Mouse (Mus musculus) stomach, postnatal 0 days (tissue): Measurements from ENCODE around the gene Rfk. TPM values are rescaled to one million over a fixed set of nuclear protein-coding genes. Genes with fewer than 3 reads are reported as not detected.

Experiments
- ATAC-seq: fragments of 200-750 bp; cut with Nextera tagmentation; 2 replicates; pipeline ENCODE4 v1.8.0; 2017; ENCODE audit not compliant: low FRiP score, low TSS enrichment
- DNase-seq: peaks from one replicate; pipeline ENCODE4 v3.0.0-alpha.2; 2016; ENCODE audit warnings: low spot score
- H3K27ac ChIP-seq: fragments of 300-500 bp; sonication (generic); replicated peaks from 2 replicates; pipeline ENCODE4 v1.5.1; 2014; ENCODE audit warnings: mild to moderate bottlenecking, control low read depth
- H3K27me3 ChIP-seq: fragments of 300-500 bp; sonication (generic); 2 replicates; pipeline ENCODE4 v1.6.1; 2014; ENCODE audit warnings: low read length; ENCODE audit not compliant: control insufficient read depth, insufficient read depth
- H3K36me3 ChIP-seq: fragments of 300-500 bp; sonication (generic); 2 replicates; pipeline ENCODE4 v1.6.1; 2014; ENCODE audit warnings: low read length, mixed read lengths; ENCODE audit not compliant: control insufficient read depth, insufficient read depth
- H3K4me1 ChIP-seq: fragments of 300-500 bp; sonication (generic); replicated peaks from 2 replicates; pipeline ENCODE4 v1.6.1; 2014; ENCODE audit warnings: antibody characterized with exemption; ENCODE audit not compliant: control insufficient read depth, insufficient read depth
- H3K4me2 ChIP-seq: fragments of 300-500 bp; sonication (generic); replicated peaks from 2 replicates; pipeline ENCODE4 v1.6.1; 2014; ENCODE audit warnings: low read depth, mild to moderate bottlenecking, control low read depth, moderate library complexity
- H3K4me3 ChIP-seq: fragments of 300-500 bp; sonication (generic); 2 replicates; pipeline ENCODE4 v1.5.1; 2014; ENCODE audit warnings: low read depth, low read length, control low read depth
- H3K9ac ChIP-seq: fragments of 300-500 bp; sonication (generic); 2 replicates; pipeline ENCODE4 v1.6.1; 2014; ENCODE audit warnings: mild to moderate bottlenecking, low read length, control low read depth, mixed read lengths
- H3K9me3 ChIP-seq: fragments of 300-500 bp; sonication (generic); 2 replicates; pipeline ENCODE4 v1.6.1; 2016; ENCODE audit warnings: low read length; ENCODE audit not compliant: control insufficient read depth
- CTCF ChIP-seq: IDR thresholded peaks from 2 replicates; pipeline ENCODE4 v1.5.1; 2016; ENCODE audit warnings: antibody characterized with exemption, low read depth, mild to moderate bottlenecking, moderate library complexity
- EP300 ChIP-seq: optimal IDR thresholded peaks from 2 replicates; pipeline ENCODE3; 2016; ENCODE audit warnings: antibody characterized with exemption
- WGBS: fragments of 180-500 bp; shearing (Covaris S2); extraction: QIAGEN DNeasy Blood & Tissue Kit; methylation state at CpG from one replicate; pipeline ENCODE4 v1.1.7; 2014; 5-methylcytosine and 5-hydroxymethylcytosine counted together
- polyA plus RNA-seq: library from polyadenylated mRNA; unstranded; fragments of >200 nt; fragmentation: Nextera tagmentation; extraction: Ambion mirVana; gene quantifications from 2 replicates; pipeline ENCODE4 v1.2.1, GENCODE M21; 2015

Gene Rfk
- polyA plus RNA-seq, 1 experiment from 2014 or later = 145 TPM

DNA sequence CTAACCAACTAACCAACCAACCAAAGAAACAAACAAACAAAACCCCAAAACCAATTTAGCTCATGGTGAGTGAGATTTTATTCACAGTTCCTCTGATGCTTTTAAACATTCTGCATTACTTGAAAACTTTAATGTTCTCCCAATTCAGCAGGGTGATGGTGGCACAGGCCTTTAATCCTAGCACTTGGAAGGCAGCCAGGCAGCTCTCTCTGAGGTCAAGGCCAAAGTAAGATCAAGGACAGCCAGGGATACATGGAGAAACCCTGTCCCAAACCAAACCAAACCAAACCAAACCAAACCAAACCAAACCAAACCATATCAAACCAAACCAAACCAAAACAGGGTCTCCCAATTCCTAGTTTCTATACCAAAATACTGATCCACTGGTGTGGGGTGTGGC, 15.0 kb upstream of the Rfk start:
- H3K36me3 ChIP-seq = no peaks in the 10 kb centered on the region
- DNase-seq (no peak), ATAC-seq (no peak)
- no peak overlapping the region for H3K9ac ChIP-seq
- no peaks in the 10 kb centered on the region for H3K27me3 ChIP-seq
- no peak overlapping the region for H3K4me3 ChIP-seq
- no peak overlapping the region for H3K4me2 ChIP-seq
- H3K27ac ChIP-seq = no peak overlapping the region
- H3K4me1 ChIP-seq = no peaks in the 10 kb centered on the region
- TF ChIP-seq EP300 = no peak
- TF ChIP-seq CTCF = no peak
- H3K9me3 ChIP-seq = no peaks in the 10 kb centered on the region

DNA sequence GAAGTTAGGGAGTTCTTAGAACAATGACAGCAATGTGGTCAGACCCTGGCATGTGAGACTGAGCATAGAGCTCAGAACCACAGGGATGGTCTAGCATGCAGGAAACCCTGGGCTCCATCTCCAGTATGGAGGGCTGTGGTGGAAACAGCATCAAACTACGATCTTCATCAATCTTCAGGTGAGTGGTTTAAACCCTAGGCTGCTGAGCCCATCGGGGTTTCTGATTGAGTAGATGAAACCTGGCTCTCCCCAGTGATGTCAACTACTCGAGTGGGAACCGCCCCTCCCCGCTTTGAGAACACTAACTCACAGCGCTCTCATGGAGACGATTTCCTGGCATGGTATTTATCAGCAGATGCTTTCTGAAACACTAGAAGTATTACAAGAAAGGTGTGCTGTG, 13.3 kb upstream of the Rfk start:
- no peak for DNase-seq
- H3K4me1 ChIP-seq = no peaks in the 10 kb centered on the region
- no peak overlapping the region for H3K27ac ChIP-seq
- H3K36me3 ChIP-seq = no peaks in the 10 kb centered on the region
- H3K4me2 ChIP-seq = no peak overlapping the region
- no peaks in the 10 kb centered on the region for H3K27me3 ChIP-seq
- H3K9ac ChIP-seq = no peak overlapping the region
- no peak overlapping the region for H3K4me3 ChIP-seq
- 44% methylated on average over 7 of the region's 7 CpGs for WGBS
- no peak for ATAC-seq
- TF ChIP-seq CTCF = no peak
- no peak for TF ChIP-seq EP300
- H3K9me3 ChIP-seq = no peaks in the 10 kb centered on the region

DNA sequence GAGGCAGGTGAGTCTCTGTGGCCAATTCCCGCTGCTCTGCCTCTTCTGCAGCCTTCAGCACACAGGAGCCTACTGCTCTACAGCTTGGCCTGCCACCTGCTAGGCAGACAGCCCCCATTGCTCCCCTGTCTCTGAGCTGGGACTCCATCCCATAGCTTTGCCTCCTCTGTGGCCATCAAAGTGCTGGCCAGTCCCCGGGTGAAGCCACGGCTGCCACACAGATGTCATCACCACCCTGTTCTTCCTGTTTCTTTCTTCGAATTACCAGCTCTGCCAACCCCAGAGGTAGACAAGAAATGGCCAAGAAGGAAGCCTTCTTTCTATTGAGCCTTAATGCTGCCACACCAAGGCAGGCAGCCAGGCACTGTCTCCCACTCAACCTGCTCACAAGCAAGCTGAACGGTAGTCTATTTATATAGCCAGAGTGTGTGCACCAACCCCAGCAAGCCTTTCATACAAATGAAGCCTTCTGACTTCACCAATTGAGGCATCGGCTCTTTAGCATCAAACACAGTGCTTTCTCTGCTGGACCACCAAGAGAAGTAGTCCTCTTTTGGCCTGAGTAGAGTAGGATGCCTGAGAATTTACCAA, 10.9 kb upstream of the Rfk start:
- Histone ChIP-seq H3K27ac (no peak overlapping the region), H3K4me3 (no peak overlapping the region), H3K4me1 (no peaks in the 10 kb centered on the region), H3K27me3 (no peaks in the 10 kb centered on the region), H3K9ac (no peak overlapping the region), H3K36me3 (no peaks in the 10 kb centered on the region), H3K9me3 (no peaks in the 10 kb centered on the region), H3K4me2 (no peak overlapping the region)
- TF ChIP-seq CTCF = no peak
- no peak for TF ChIP-seq EP300
- no peak for ATAC-seq
- 81% methylated on average over 6 of the region's 6 CpGs for WGBS
- no peak for DNase-seq

DNA sequence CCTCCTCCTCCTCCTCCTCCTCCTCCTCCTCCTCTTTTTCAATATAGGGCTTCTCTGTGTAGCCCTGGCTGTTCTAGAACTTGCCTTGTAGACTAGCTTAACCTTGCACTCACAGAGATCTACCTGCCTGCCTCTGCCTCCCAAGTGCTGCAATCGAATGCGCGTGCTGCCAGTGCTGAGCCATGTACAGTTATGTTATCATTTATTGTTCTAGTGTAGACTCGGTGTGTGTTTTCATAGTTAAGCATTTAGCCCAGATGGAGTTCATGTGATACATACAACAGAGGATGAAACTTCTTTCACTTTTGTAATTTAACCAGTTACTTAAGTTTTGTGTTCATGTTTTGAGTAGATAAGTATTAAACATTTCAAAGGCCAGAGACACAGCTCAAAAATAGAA, 8.8 kb upstream of the Rfk start:
- ATAC-seq (no peak), DNase-seq (no peak)
- no peak overlapping the region for H3K4me3 ChIP-seq
- no peaks in the 10 kb centered on the region for H3K27me3 ChIP-seq
- no peak for TF ChIP-seq CTCF
- TF ChIP-seq EP300 = no peak
- no peaks in the 10 kb centered on the region for H3K36me3 ChIP-seq
- 90% methylated on average over 4 of the region's 4 CpGs for WGBS
- no peaks in the 10 kb centered on the region for H3K4me1 ChIP-seq
- no peak overlapping the region for H3K9ac ChIP-seq
- no peaks in the 10 kb centered on the region for H3K9me3 ChIP-seq
- no peak overlapping the region for H3K4me2 ChIP-seq
- no peak overlapping the region for H3K27ac ChIP-seq

DNA sequence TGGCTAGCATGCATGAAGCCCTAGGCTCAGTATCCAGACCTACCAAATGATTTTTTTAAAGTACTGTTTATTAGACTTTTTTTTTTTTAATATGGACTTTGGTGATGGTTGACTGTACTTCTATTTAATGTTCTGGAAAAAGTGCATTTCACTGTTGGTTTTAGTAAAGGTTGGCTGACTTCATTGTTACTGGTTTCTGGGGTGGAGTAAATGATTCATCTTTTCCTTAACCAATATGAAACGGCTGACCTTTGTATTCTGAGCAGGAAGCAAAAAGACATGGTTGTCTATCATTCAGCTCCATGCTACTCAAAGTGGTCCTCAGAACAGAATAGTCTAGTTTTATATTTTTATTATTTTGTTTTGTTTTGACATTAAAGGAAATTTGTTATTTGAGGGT, 8.4 kb upstream of the Rfk start:
- H3K9me3 ChIP-seq = no peaks in the 10 kb centered on the region
- 36% methylated on average over 1 of the region's 1 CpGs for WGBS
- ATAC-seq (no peak), DNase-seq (no peak)
- no peaks in the 10 kb centered on the region for H3K4me1 ChIP-seq
- no peak overlapping the region for H3K27ac ChIP-seq
- no peak overlapping the region for H3K4me3 ChIP-seq
- no peak for TF ChIP-seq CTCF
- TF ChIP-seq EP300 = no peak
- no peak overlapping the region for H3K4me2 ChIP-seq
- no peaks in the 10 kb centered on the region for H3K36me3 ChIP-seq
- H3K9ac ChIP-seq = no peak overlapping the region
- H3K27me3 ChIP-seq = no peaks in the 10 kb centered on the region

DNA sequence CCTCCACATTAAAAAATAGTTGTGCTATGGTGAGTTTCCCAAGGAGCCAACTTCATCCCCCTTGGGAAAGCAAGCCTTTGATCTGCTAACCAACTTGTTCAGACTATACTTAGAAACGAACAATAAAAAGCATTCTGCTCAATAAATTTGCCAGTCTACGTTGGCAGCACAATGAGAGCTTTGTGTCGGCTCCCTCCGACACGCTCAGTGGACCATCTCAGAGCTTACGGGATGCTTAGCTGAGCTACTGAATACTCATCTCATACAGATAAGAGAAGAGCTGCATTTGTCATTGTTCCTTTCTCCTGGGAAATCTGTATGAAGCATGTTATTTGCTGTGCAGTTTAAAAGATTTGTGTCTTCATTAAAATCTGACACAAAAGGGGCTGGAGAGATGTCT, 7.4 kb upstream of the Rfk start:
- ATAC-seq = no peak

More for the DNA sequence above, 7.4 kb upstream of the Rfk start:
- Histone ChIP-seq H3K9me3 (no peaks in the 10 kb centered on the region), H3K36me3 (no peaks in the 10 kb centered on the region), H3K4me3 (no peak overlapping the region), H3K4me1 (no peaks in the 10 kb centered on the region), H3K27me3 (no peaks in the 10 kb centered on the region), H3K27ac (no peak overlapping the region), H3K4me2 (no peak overlapping the region), H3K9ac (no peak overlapping the region)
- 80% methylated on average over 6 of the region's 6 CpGs for WGBS
- DNase-seq = no peak
- TF ChIP-seq EP300 (no peak), CTCF (no peak)
